In the genomic region with DNA sequence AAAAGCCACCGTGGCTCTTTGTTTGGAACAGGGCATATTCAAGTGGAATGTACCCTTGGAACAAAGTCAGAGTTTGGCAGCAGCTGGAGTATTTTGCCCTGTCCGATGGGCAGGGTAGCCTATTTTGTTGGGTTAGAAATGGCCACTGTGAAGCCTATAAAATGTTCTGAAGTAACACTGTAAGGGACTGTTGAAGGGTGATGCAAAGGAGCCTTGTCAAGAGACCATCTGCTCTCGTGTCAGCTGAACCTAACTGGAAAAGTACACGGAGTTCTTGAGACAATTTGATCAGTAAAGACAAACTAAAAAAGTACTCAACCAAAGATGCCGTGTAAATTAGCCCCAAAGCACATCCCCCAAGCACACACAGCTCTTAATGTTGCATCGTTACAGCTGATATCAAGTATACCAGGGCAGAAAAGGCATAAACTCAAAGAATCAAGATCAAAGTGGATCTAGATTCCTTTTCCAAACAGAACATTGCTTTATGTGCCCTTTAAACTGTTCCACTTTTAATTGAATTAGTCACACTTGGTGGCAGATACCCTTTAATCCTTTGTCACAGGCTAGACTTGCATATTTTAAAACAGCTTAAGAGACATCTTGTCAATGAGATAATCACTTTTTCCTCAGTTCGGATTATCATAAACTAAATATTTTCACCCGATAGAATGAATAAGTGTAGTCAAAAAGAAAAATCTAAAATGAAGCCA, we compare ENCODE assay signal across 25 mouse cellular contexts.
DNase-seq lines count a peak whose midpoint lies in the region; ATAC-seq and TF ChIP-seq lines count a peak whose summit lies in the region.
"Had no signal": no experiment of that assay in that cellular context is flagged by ENCODE, and none has a peak within 500 bp of the region (broad histone marks: within the 10 kb centered on the region; RNA-seq: fewer than 3 reads in every experiment).

No protein-coding gene starts in this region.

- TF ChIP-seq CTCF in midbrain, postnatal 0 days (IDR thresholded peaks at IDR 0.05): no peak
- no peak for TF ChIP-seq CTCF in brain, embryonic 14.5 days (IDR thresholded peaks at IDR 0.05; ENCODE audit: borderline replicate concordance, extremely low read depth, insufficient read depth, insufficient read length)

- peaks cover 32% of the 10 kb centered on the region for H3K4me1 ChIP-seq in midbrain, embryonic 10.5 days
- H3K4me1 ChIP-seq in midbrain, postnatal 0 days (ENCODE audit: insufficient read depth, low read length): peaks cover 4% of the 10 kb centered on the region; the same call in 1 of the 2 replicates
- peaks cover 8% of the 10 kb centered on the region for H3K4me1 ChIP-seq in midbrain, embryonic 14.5 days (ENCODE audit: control insufficient read depth, insufficient read depth, low read length)
- H3K4me1 ChIP-seq: liver, embryonic 12.5 days had no signal

- H3K36me3 ChIP-seq in midbrain, embryonic 10.5 days: no peaks in the 10 kb centered on the region
- H3K36me3 ChIP-seq in midbrain, postnatal 0 days (ENCODE audit: insufficient read depth, low read length): no peaks in the 10 kb centered on the region
- H3K36me3 ChIP-seq in midbrain, embryonic 14.5 days (ENCODE audit: control insufficient read depth, insufficient read depth, low read length): no peaks in the 10 kb centered on the region
- H3K36me3 ChIP-seq: hindbrain, embryonic 10.5 days; liver, embryonic 12.5 days; neural tube, embryonic 12.5 days had no signal

- no peak for ATAC-seq in midbrain, postnatal 0 days (ENCODE audit: low FRiP score)
- ATAC-seq in midbrain, embryonic 14.5 days (ENCODE audit: low FRiP score, low TSS enrichment): peak; percentile 62; the same call in 1 of the 2 replicates
- no peak for ATAC-seq in megakaryocyte, adult 5-6 weeks (ENCODE audit: poor library complexity, severe bottlenecking)
- ATAC-seq: forebrain, embryonic 14.5 days; intestine, postnatal 0 days; liver, embryonic 12.5 days; liver, postnatal 0 days; lung, postnatal 0 days had no signal

- no peak overlapping the region for H3K9ac ChIP-seq in midbrain, postnatal 0 days (replicated peaks; ENCODE audit: low read length, poor library complexity, severe bottlenecking)
- no peak overlapping the region for H3K9ac ChIP-seq in midbrain, embryonic 14.5 days (replicated peaks; ENCODE audit: low read length)
- H3K9ac ChIP-seq: liver, embryonic 12.5 days; liver, postnatal 0 days; neural tube, embryonic 12.5 days had no signal

- H3K27me3 ChIP-seq in midbrain, embryonic 10.5 days (ENCODE audit: low read depth, poor library complexity, severe bottlenecking): peaks cover 83% of the 10 kb centered on the region
- no peaks in the 10 kb centered on the region for H3K27me3 ChIP-seq in midbrain, postnatal 0 days (ENCODE audit: insufficient read depth, low read length)
- 0 out of 2 replicates have a peak, but pooled peaks cover 6% of the 10 kb centered on the region for H3K27me3 ChIP-seq in midbrain, embryonic 14.5 days (ENCODE audit: control insufficient read depth, insufficient read depth, low read length)
- H3K27me3 ChIP-seq: liver, embryonic 12.5 days had no signal

- no peaks in the 10 kb centered on the region for H3K9me3 ChIP-seq in midbrain, embryonic 10.5 days (replicated peaks)
- H3K9me3 ChIP-seq in midbrain, postnatal 0 days (ENCODE audit: low read length): no peaks in the 10 kb centered on the region
- no peaks in the 10 kb centered on the region for H3K9me3 ChIP-seq in midbrain, embryonic 14.5 days (ENCODE audit: control insufficient read depth, low read length)
- H3K9me3 ChIP-seq: hindbrain, embryonic 10.5 days; liver, embryonic 12.5 days; neural tube, embryonic 12.5 days had no signal

- 41% methylated on average over 8 of the region's 8 CpGs for WGBS in midbrain, embryonic 10.5 days
- WGBS in midbrain, postnatal 0 days: 22% methylated on average over 8 of the region's 8 CpGs
- WGBS in midbrain, embryonic 14.5 days: 12% methylated on average over 8 of the region's 8 CpGs

- TF ChIP-seq POLR2A in brain, embryonic 14.5 days (IDR thresholded peaks at IDR 0.05; ENCODE audit: borderline replicate concordance, extremely low read depth, insufficient read depth, insufficient read length, poor library complexity, severe bottlenecking): no peak

- H3K27ac ChIP-seq in midbrain, embryonic 10.5 days (replicated peaks): no peak overlapping the region
- no peak overlapping the region for H3K27ac ChIP-seq in midbrain, postnatal 0 days (ENCODE audit: low read depth, low read length)
- H3K27ac ChIP-seq in midbrain, embryonic 14.5 days (replicated peaks; ENCODE audit: low read depth, low read length): no peak overlapping the region; the same call in 1 of the 2 replicates
- H3K27ac ChIP-seq: hindbrain, embryonic 10.5 days; liver, embryonic 12.5 days; macrophage; neural tube, embryonic 12.5 days had no signal

- DNase-seq in heart, adult 11 months: peak; percentile 17
- no peak for DNase-seq in heart, adult 8-10 months (ENCODE audit: low spot score)
- DNase-seq in midbrain, embryonic 10.5 days (ENCODE audit: low spot score): peak; percentile 27
- no peak for DNase-seq in midbrain, postnatal 0 days (ENCODE audit: low spot score)
- DNase-seq in brain, embryonic 14.5 days (ENCODE audit: low read depth): peak; percentile 44
- DNase-seq in midbrain, embryonic 14.5 days: peak; percentile 39
- DNase-seq: adrenal gland, postnatal 25 days; cerebellum, adult 2 months; cerebellum, postnatal 14 days; heart, postnatal 14 days; kidney, adult 9 months; kidney, postnatal 10 days; layer of hippocampus, postnatal 36 days; left cerebral cortex, postnatal 4 days; liver, postnatal 0 days; thymus, postnatal 14 days had no signal

- no peak overlapping the region for H3K4me3 ChIP-seq in midbrain, embryonic 10.5 days
- H3K4me3 ChIP-seq in midbrain, postnatal 0 days (ENCODE audit: low read depth, low read length): no peak overlapping the region
- no peak overlapping the region for H3K4me3 ChIP-seq in midbrain, embryonic 14.5 days (replicated peaks; ENCODE audit: low read depth, low read length)
- H3K4me3 ChIP-seq: hindbrain, embryonic 10.5 days; liver, embryonic 12.5 days; myocyte; neural tube, embryonic 12.5 days had no signal

- no peak overlapping the region for H3K4me2 ChIP-seq in midbrain, postnatal 0 days (ENCODE audit: low read depth, low read length, poor library complexity, severe bottlenecking)
- H3K4me2 ChIP-seq in midbrain, embryonic 14.5 days (ENCODE audit: low read length): no peak overlapping the region
- H3K4me2 ChIP-seq: liver, embryonic 12.5 days; neural tube, embryonic 12.5 days had no signal

Comparison
In these comparisons a context has a peak if more than half of its experiments do, and no peak if none do; other contexts are left out.
1. DNase-seq: peak in heart, adult 11 months (single experiment), midbrain, embryonic 10.5 days (single experiment), brain, embryonic 14.5 days (single experiment) and midbrain, embryonic 14.5 days (single experiment); none in heart, adult 8-10 months (single experiment) and midbrain, postnatal 0 days (single experiment).